Mouse (Mus musculus) kidney, postnatal 25 days (tissue): ENCODE results near the gene AU022252.

Experiments used
- DNase-seq, 2 experiments: peaks; one replicate each; pipeline ENCODE4 v3.0.0; 2021; ENCODE audit warnings: mixed read lengths in 2 of 2

AU022252 gene

GRCm38 (mm10) chr4:119244468-119245240, 12.1 kb upstream of the AU022252 start:
- DNase-seq = no peak

GRCm38 (mm10) chr4:119242571-119242970, 10.1 kb upstream of the AU022252 start:
- DNase-seq = peak in 1 of 2 experiments; percentile 42

GRCm38 (mm10) chr4:119241664-119242063, 9.2 kb upstream of the AU022252 start:
- DNase-seq = peak; percentile 51 to 52

GRCm38 (mm10) chr4:119239181-119239682, 6.7 kb upstream of the AU022252 start:
- DNase-seq = peak in 1 of 2 experiments; percentile 48

- no peak for DNase-seq
Measured at GRCm38 (mm10) chr4:119238661-119239060, 6.1 kb upstream of the AU022252 start.

- no peak for DNase-seq
Measured at GRCm38 (mm10) chr4:119234348-119234747, 1.8 kb upstream of the AU022252 start.

- DNase-seq = peak; percentile 35 to 69
Measured at GRCm38 (mm10) chr4:119233256-119233901, 867 bp upstream of the AU022252 start.

GRCm38 (mm10) chr4:119226751-119227150, 5.8 kb downstream of the AU022252 start:
- DNase-seq = no peak

- no peak for DNase-seq
Measured at GRCm38 (mm10) chr4:119225719-119226118, 6.8 kb downstream of the AU022252 start.

GRCm38 (mm10) chr4:119224534-119224933, 8.0 kb downstream of the AU022252 start:
- DNase-seq = no peak

GRCm38 (mm10) chr4:119223696-119224095, 8.8 kb downstream of the AU022252 start:
- DNase-seq = peak; percentile 45 to 46

GRCm38 (mm10) chr4:119218169-119218568, 14.3 kb downstream of the AU022252 start, which contains the start of gene Tmem269:
Gene Tmem269 (minus strand): TSS chr4:119218217.
- DNase-seq = peak in 1 of 2 experiments; percentile 39

GRCm38 (mm10) chr4:119216667-119217066, 15.8 kb downstream of the AU022252 start:
- no peak for DNase-seq

GRCm38 (mm10) chr4:119204672-119205071, 27.8 kb downstream of the AU022252 start:
- peak; percentile 70 to 82 for DNase-seq

GRCm38 (mm10) chr4:119198105-119198504, 34.4 kb downstream of the AU022252 start:
- no peak for DNase-seq

- DNase-seq = peak in 1 of 2 experiments; percentile 10
Measured at GRCm38 (mm10) chr4:119195582-119196320, 36.8 kb downstream of the AU022252 start.

- DNase-seq = peak; percentile 92 to 93
Measured at GRCm38 (mm10) chr4:119194909-119195581, 37.5 kb downstream of the AU022252 start, which contains the start of gene Svbp. Gene Svbp (plus strand): TSS chr4:119195306.

GRCm38 (mm10) chr4:119192757-119193156, 39.8 kb downstream of the AU022252 start:
- no peak for DNase-seq

- DNase-seq = no peak
Measured at GRCm38 (mm10) chr4:119191273-119191672, 41.2 kb downstream of the AU022252 start.

GRCm38 (mm10) chr4:119190618-119191017, 41.9 kb downstream of the AU022252 start:
- no peak for DNase-seq

- DNase-seq = no peak
Measured at GRCm38 (mm10) chr4:119189864-119190263, 42.6 kb downstream of the AU022252 start, which contains the start of gene Ermap. Gene Ermap (minus strand): TSS chr4:119190011.

GRCm38 (mm10) chr4:119189392-119189791, 43.1 kb downstream of the AU022252 start:
- no peak for DNase-seq
